ENCODE assay signal across 8 mouse cellular contexts in genomic region chr2:167015382-167015718, GRCm38 (mm10). TPM values are rescaled to one million over a fixed set of nuclear protein-coding genes. Genes with fewer than 3 reads are reported as not detected.
DNase-seq lines count a peak whose midpoint lies in the region; ATAC-seq and TF ChIP-seq lines count a peak whose summit lies in the region.

No protein-coding gene starts in this region.

- peak; percentile 57 for ATAC-seq in activated CD4-positive, CD25-positive, alpha-beta regulatory T cell, adult 4 months
- peak; percentile 75; the same call in 1 of the 2 replicates for ATAC-seq in hindbrain, embryonic 13.5 days (ENCODE audit: low FRiP score)
- peak; percentile 75 for ATAC-seq in midbrain, embryonic 14.5 days (ENCODE audit: low FRiP score, low TSS enrichment)
- no peak for ATAC-seq in megakaryocyte-erythroid progenitor cell, adult 5-6 weeks (replicated peaks; ENCODE audit: low FRiP score, low TSS enrichment, poor library complexity, severe bottlenecking)

- no peaks in the 10 kb centered on the region for H3K9me3 ChIP-seq in hindbrain, embryonic 13.5 days
- H3K9me3 ChIP-seq in midbrain, embryonic 14.5 days (ENCODE audit: control insufficient read depth, low read length) = no peaks in the 10 kb centered on the region

- H3K9ac ChIP-seq in hindbrain, embryonic 13.5 days = peak overlapping the region; percentile 90
- peak overlapping the region; percentile 71 for H3K9ac ChIP-seq in midbrain, embryonic 14.5 days (replicated peaks; ENCODE audit: low read length)

- H3K4me2 ChIP-seq in hindbrain, embryonic 13.5 days = peak overlapping the region; percentile 95
- peak overlapping the region; percentile 76 for H3K4me2 ChIP-seq in midbrain, embryonic 14.5 days (ENCODE audit: low read length)

- no peak for TF ChIP-seq CTCF in kidney, adult 2 months (conservative IDR thresholded peaks at IDR 0.05; ENCODE audit: insufficient read depth, insufficient read length, low read depth, low read length)

- peaks cover 4% of the 10 kb centered on the region; the same call in 1 of the 2 replicates for H3K4me1 ChIP-seq in kidney, adult 2 months (ENCODE audit: control insufficient read depth, insufficient read depth, low read length)
- H3K4me1 ChIP-seq in hindbrain, embryonic 13.5 days (replicated peaks) = peaks cover 18% of the 10 kb centered on the region
- H3K4me1 ChIP-seq in midbrain, embryonic 14.5 days (ENCODE audit: control insufficient read depth, insufficient read depth, low read length) = peaks cover 11% of the 10 kb centered on the region

- WGBS in kidney, adult 2 months = 0% methylated on average over 21 of the region's 21 CpGs
- 0% methylated on average over 21 of the region's 21 CpGs for WGBS in hindbrain, embryonic 13.5 days
- under 1% methylated on average over 21 of the region's 21 CpGs for WGBS in midbrain, embryonic 14.5 days

- no peak for TF ChIP-seq POLR2A in kidney, adult 2 months (IDR thresholded peaks at IDR 0.05; ENCODE audit: low read depth, low read length)

- H3K4me3 ChIP-seq in kidney, adult 2 months (ENCODE audit: insufficient read depth, low read depth, low read length) = peak overlapping the region; percentile 83
- peak overlapping the region; percentile 93 for H3K4me3 ChIP-seq in hindbrain, embryonic 13.5 days
- H3K4me3 ChIP-seq in midbrain, embryonic 14.5 days (replicated peaks; ENCODE audit: low read depth, low read length) = peak overlapping the region; percentile 92

- no peaks in the 10 kb centered on the region for H3K27me3 ChIP-seq in kidney, adult 2 months (replicated peaks; ENCODE audit: control insufficient read depth, insufficient read depth, low read length)
- H3K27me3 ChIP-seq in hindbrain, embryonic 13.5 days = 0 out of 2 replicates have a peak, but pooled peaks cover under 1% of the 10 kb centered on the region
- H3K27me3 ChIP-seq in midbrain, embryonic 14.5 days (ENCODE audit: control insufficient read depth, insufficient read depth, low read length) = no peaks in the 10 kb centered on the region

- DNase-seq in kidney, adult 2 months = no peak
- DNase-seq in kidney, postnatal 10 days = no peak
- no peak for DNase-seq in midbrain, embryonic 14.5 days
- no peak for DNase-seq in gastrocnemius, postnatal 25 days
- DNase-seq in ovary, adult 18-20 months (ENCODE audit: low spot score) = no peak

- H3K36me3 ChIP-seq in kidney, adult 2 months (ENCODE audit: control insufficient read depth, insufficient read depth, low read length) = no peaks in the 10 kb centered on the region
- peaks cover 25% of the 10 kb centered on the region for H3K36me3 ChIP-seq in hindbrain, embryonic 13.5 days
- H3K36me3 ChIP-seq in midbrain, embryonic 14.5 days (ENCODE audit: control insufficient read depth, insufficient read depth, low read length) = peaks cover 26% of the 10 kb centered on the region

- H3K27ac ChIP-seq in kidney, adult 2 months (ENCODE audit: insufficient read depth, low read depth, low read length) = no peak overlapping the region
- peak overlapping the region; percentile 26; the same call in 1 of the 2 replicates for H3K27ac ChIP-seq in hindbrain, embryonic 13.5 days
- H3K27ac ChIP-seq in midbrain, embryonic 14.5 days (replicated peaks; ENCODE audit: low read depth, low read length) = 0 out of 2 replicates have a peak overlapping the region, but pooled peaks have one; percentile 32

RNA-seq across cellular contexts. Expression of gene Ddx27, which starts 0.4 kb away (rescaled TPM):
- 14.9 and 15.0 TPM in 2 replicates for polyA plus RNA-seq in kidney, adult 2 months (2012; rRNA removed)
- polyA plus RNA-seq in activated CD4-positive, CD25-positive, alpha-beta regulatory T cell, adult 4 months (2017; shearing (Covaris generic)) = 10 to 100 TPM; 29.8 to 39.5 TPM
- 37.3 and 38.0 TPM in 2 replicates for polyA plus RNA-seq in hindbrain, embryonic 13.5 days (2015; fragmentation: Nextera tagmentation; extraction: Ambion mirVana)
- polyA plus RNA-seq in midbrain, embryonic 14.5 days (2014; fragmentation: Nextera tagmentation; extraction: Ambion mirVana) = 26.6 and 31.0 TPM in 2 replicates
- 1 to 10 TPM; 5.5 to 6.8 TPM for total RNA-seq in gastrocnemius, postnatal 25 days (2021)
- total RNA-seq in megakaryocyte-erythroid progenitor cell, adult 5-6 weeks (2014; fragmentation: Nextera tagmentation) = 95.3 and 95.8 TPM in 2 replicates
- 164 and 178 TPM in 2 replicates for total RNA-seq in megakaryocyte-erythroid progenitor cell, adult 5-6 weeks (2017)

RNA-seq across cellular contexts. Expression of gene Stau1, which starts 19.3 kb away (rescaled TPM):
- polyA plus RNA-seq in kidney, adult 2 months (2012; rRNA removed) = 25.7 and 34.2 TPM in 2 replicates
- polyA plus RNA-seq in activated CD4-positive, CD25-positive, alpha-beta regulatory T cell, adult 4 months (2017; shearing (Covaris generic)) = 10 to 100 TPM; 36.2 to 42.2 TPM
- polyA plus RNA-seq in hindbrain, embryonic 13.5 days (2015; fragmentation: Nextera tagmentation; extraction: Ambion mirVana) = 109 and 113 TPM in 2 replicates
- polyA plus RNA-seq in midbrain, embryonic 14.5 days (2014; fragmentation: Nextera tagmentation; extraction: Ambion mirVana) = 84.1 and 109 TPM in 2 replicates
- 10 to 100 TPM; 30.4 to 32.3 TPM for total RNA-seq in gastrocnemius, postnatal 25 days (2021)
- 51.3 and 62.6 TPM in 2 replicates for total RNA-seq in megakaryocyte-erythroid progenitor cell, adult 5-6 weeks (2014; fragmentation: Nextera tagmentation)
- total RNA-seq in megakaryocyte-erythroid progenitor cell, adult 5-6 weeks (2017) = 42.5 and 48.4 TPM in 2 replicates

RNA-seq across cellular contexts. Expression of gene Znfx1, which starts 47.5 kb away (rescaled TPM):
- 58.7 and 60.9 TPM in 2 replicates for polyA plus RNA-seq in kidney, adult 2 months (2012; rRNA removed)
- 10 to 100 TPM; 18.5 to 26.0 TPM for polyA plus RNA-seq in activated CD4-positive, CD25-positive, alpha-beta regulatory T cell, adult 4 months (2017; shearing (Covaris generic))
- 6.5 and 7.8 TPM in 2 replicates for polyA plus RNA-seq in hindbrain, embryonic 13.5 days (2015; fragmentation: Nextera tagmentation; extraction: Ambion mirVana)
- 8.9 and 9.3 TPM in 2 replicates for polyA plus RNA-seq in midbrain, embryonic 14.5 days (2014; fragmentation: Nextera tagmentation; extraction: Ambion mirVana)
- total RNA-seq in gastrocnemius, postnatal 25 days (2021) = 10 to 100 TPM; 19.3 to 21.6 TPM
- total RNA-seq in megakaryocyte-erythroid progenitor cell, adult 5-6 weeks (2014; fragmentation: Nextera tagmentation) = 21.1 and 35.0 TPM in 2 replicates
- 14.2 and 23.7 TPM in 2 replicates for total RNA-seq in megakaryocyte-erythroid progenitor cell, adult 5-6 weeks (2017)
